Mouse (Mus musculus): Measurements from ENCODE around the gene Garem2. TPM values are rescaled to one million over a fixed set of nuclear protein-coding genes. Genes with fewer than 3 reads are reported as not detected.

Garem2 gene
- total RNA-seq, 2 experiments from 2014 or later = 0.27 to 0.45 TPM

GRCm38 (mm10) chr5:30154474-30155394 is 49.8 kb downstream of the Garem2 start, which contains the start of the genes Hadha and Hadhb:
TSS of gene Hadha (minus strand) at chr5:30155162.
TSS of gene Hadhb (plus strand) at chr5:30155248.
- peak; percentile 96 for DNase-seq

- no peak for DNase-seq
Observed at GRCm38 (mm10) chr5:30155395-30155792, 50.4 kb downstream of the Garem2 start.

GRCm38 (mm10) chr5:30155821-30156629 is 51.1 kb downstream of the Garem2 start:
- no peak for DNase-seq

- peak; percentile 38 for DNase-seq
Observed at GRCm38 (mm10) chr5:30159601-30160000, 54.6 kb downstream of the Garem2 start.

DNA sequence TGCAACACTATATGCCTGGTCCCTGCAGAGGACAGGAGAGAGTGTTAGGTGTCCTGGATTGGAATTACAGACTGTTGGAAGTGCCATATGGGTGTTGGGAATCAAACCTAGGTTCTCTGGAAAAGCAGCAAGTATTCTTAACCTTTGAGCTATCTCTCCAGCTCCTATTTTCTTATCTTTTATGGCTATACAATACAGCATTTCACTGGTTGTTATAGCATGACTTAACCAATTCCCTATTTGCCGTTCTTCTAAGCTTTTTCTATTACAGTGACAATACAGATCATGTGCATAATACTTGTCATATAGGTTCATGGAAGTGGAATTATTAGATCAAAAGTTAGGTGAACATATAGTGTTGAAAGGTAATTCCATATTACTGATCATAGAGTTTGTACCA is 56.9 kb downstream of the Garem2 start:
- DNase-seq = no peak

DNA sequence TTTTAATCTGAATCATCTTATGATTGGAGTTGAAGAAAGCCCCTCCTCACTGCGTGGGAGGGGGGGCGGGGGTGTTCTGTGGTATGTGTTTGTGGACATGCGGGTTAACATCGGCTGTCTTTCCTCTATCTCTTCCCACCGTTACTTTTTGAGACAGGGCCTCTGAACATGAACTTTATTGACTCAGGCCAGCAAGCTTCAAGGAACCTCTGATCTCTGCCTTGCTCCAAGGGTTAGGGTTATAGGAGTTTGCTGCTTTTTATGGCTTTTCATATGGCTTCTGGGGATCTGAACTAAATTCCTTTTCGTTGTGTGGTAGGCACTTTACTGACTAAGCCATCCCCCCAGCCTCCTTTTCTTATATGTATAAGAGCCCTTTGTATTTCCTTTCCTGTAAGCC is 57.4 kb downstream of the Garem2 start:
- no peak for DNase-seq

DNA sequence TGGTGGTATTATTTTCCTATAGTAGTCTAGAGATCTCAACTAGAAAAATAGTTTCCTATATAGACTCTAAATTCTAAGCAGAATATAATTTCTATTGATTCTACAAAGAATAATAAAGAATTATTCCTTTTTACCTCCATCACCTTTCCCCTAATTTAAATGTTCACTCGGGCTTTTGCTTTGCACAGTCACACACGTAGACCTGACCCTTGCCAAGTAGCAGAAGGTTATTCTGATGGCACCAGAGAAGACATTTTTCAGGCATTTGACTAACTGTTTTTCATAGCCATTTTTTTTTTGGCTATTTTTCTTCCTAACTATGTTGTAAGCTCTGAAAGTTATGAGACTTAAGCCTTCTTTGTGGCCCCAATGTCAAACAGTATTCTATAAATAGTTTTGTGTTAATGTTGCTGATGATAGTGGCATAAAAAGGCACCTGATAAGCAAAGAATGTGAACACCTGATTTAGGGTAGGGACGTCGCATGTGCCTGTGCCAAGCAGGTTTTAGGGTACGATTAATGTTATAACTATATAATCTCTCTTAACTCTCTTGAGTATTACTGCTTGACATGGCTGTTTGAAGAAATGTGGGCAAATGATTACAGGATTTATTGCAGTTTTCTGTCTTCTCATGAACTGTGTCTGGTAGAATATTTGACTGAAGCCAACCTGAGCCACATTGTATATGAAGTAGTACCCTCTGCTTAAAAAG is 60.4 kb downstream of the Garem2 start:
- no peak for DNase-seq

Other genes starting within 250 kb of the Garem2 start
- gene Il6, start 92.0 kb upstream of the Garem2 start, total RNA-seq (2021) = under 1 TPM in 1 of 2 experiments, not detected in 1; 0.29 TPM
- gene Tyms, start 31.5 kb upstream of the Garem2 start, total RNA-seq (2021) = 10 to 100 TPM; 44.0 to 49.6 TPM
- gene 3110082J24Rik, start 925 bp downstream of the Garem2 start, total RNA-seq (2021) = not detected
- gene Hadha, start 50.0 kb downstream of the Garem2 start, total RNA-seq (2021) = 1,000 to 10,000 TPM; 1,073 to 1,141 TPM
- gene Hadhb, start 50.1 kb downstream of the Garem2 start, total RNA-seq (2021) = 1,000 to 10,000 TPM; 1,045 to 1,083 TPM
- under 1 TPM; 0.21 to 0.45 TPM for gene Adgrf3, start 100.6 kb downstream of the Garem2 start, total RNA-seq (2021)
- gene Selenoi, start 127.4 kb downstream of the Garem2 start, total RNA-seq (2021) = 10 to 100 TPM; 22.8 to 24.9 TPM
- gene Drc1, start 176.2 kb downstream of the Garem2 start, total RNA-seq (2021) = under 1 TPM in 1 of 2 experiments, not detected in 1; 0.11 TPM

Measured in heart, postnatal 4 days (tissue).